Mouse (Mus musculus): Measurements from ENCODE around the gene Slc25a10.

- TF ChIP-seq POLR2A (IDR thresholded peaks at IDR 0.05; ENCODE audit: control insufficient read depth in 1 of 2, insufficient read depth in 1 of 2, low read depth in 1 of 2, low read length in 2 of 2, poor library complexity in 1 of 2) (no peak), USF1 (IDR thresholded peaks at IDR 0.05; ENCODE audit: low read depth, low read length) (no peak), CTCF (IDR thresholded peaks at IDR 0.05 in 2 of 3, conservative IDR thresholded peaks at IDR 0.05 in 1 of 3; ENCODE audit: control insufficient read depth in 1 of 3, insufficient read depth in 1 of 3, low read depth in 2 of 3, low read length in 3 of 3, poor library complexity in 1 of 3, severe bottlenecking in 1 of 3) (no peak), EP300 (IDR thresholded peaks at IDR 0.05; ENCODE audit: low read depth in 1 of 2, low read length in 2 of 2) (no peak), ZNF384 (IDR thresholded peaks at IDR 0.05; ENCODE audit: low read depth, low read length) (no peak), SIN3A (IDR thresholded peaks at IDR 0.05; ENCODE audit: low read length) (no peak), TBP (IDR thresholded peaks at IDR 0.05; ENCODE audit: low read depth, low read length) (no peak), NRF1 (IDR thresholded peaks at IDR 0.05; ENCODE audit: insufficient read depth, low read depth, low read length, poor library complexity, severe bottlenecking) (no peak), GATA1 (IDR thresholded peaks at IDR 0.05; ENCODE audit: low read depth, low read length) (no peak), MAZ (IDR thresholded peaks at IDR 0.05; ENCODE audit: low read depth, low read length) (no peak)
Measured at GRCm38 (mm10) chr11:120453306-120453705, 38.3 kb upstream of the Slc25a10 start, which contains the start of gene Pde6g.

Data from MEL (cell line).